ENCODE assay signal across 33 mouse cellular contexts in genomic region chr14:76005011-76005410, GRCm38 (mm10). TPM values are rescaled to one million over a fixed set of nuclear protein-coding genes. Genes with fewer than 3 reads are reported as not detected.
"Had no signal": no experiment of that assay in that cellular context is flagged by ENCODE, and none has a peak within 500 bp of the region (broad histone marks: within the 10 kb centered on the region; RNA-seq: fewer than 3 reads in every experiment).

No protein-coding gene starts in this region.

- H3K27me3 ChIP-seq: embryonic facial prominence, embryonic 12.5 days; embryonic facial prominence, embryonic 13.5 days; embryonic facial prominence, embryonic 15.5 days; forebrain, embryonic 12.5 days; forebrain, embryonic 13.5 days; forebrain, embryonic 15.5 days had no signal

- H3K36me3 ChIP-seq: forebrain, embryonic 15.5 days had no signal

- H3K9me3 ChIP-seq: embryonic facial prominence, embryonic 10.5 days; embryonic facial prominence, embryonic 12.5 days; embryonic facial prominence, embryonic 13.5 days; embryonic facial prominence, embryonic 15.5 days; forebrain, embryonic 10.5 days; forebrain, embryonic 12.5 days; forebrain, embryonic 13.5 days; forebrain, embryonic 15.5 days had no signal

- ATAC-seq: forebrain, embryonic 13.5 days; forebrain, embryonic 14.5 days; forebrain, embryonic 15.5 days; forebrain, embryonic 16.5 days; forebrain, postnatal 0 days had no signal

- H3K4me3 ChIP-seq: embryonic facial prominence, embryonic 10.5 days; embryonic facial prominence, embryonic 12.5 days; embryonic facial prominence, embryonic 13.5 days; embryonic facial prominence, embryonic 15.5 days; erythroblast, embryonic 14.5 days; forebrain, embryonic 10.5 days; forebrain, embryonic 12.5 days; forebrain, embryonic 13.5 days; forebrain, embryonic 15.5 days; gastrocnemius, adult 2 months had no signal

- H3K4me2 ChIP-seq: embryonic facial prominence, embryonic 12.5 days; embryonic facial prominence, embryonic 13.5 days; embryonic facial prominence, embryonic 15.5 days; forebrain, embryonic 12.5 days; forebrain, embryonic 13.5 days; forebrain, embryonic 15.5 days had no signal

- H3K9ac ChIP-seq: embryonic facial prominence, embryonic 12.5 days; embryonic facial prominence, embryonic 13.5 days; embryonic facial prominence, embryonic 15.5 days; forebrain, embryonic 12.5 days; forebrain, embryonic 13.5 days; forebrain, embryonic 15.5 days; forebrain, postnatal 0 days had no signal

- H3K27ac ChIP-seq: embryonic facial prominence, embryonic 10.5 days; embryonic facial prominence, embryonic 12.5 days; embryonic facial prominence, embryonic 13.5 days; embryonic facial prominence, embryonic 15.5 days; forebrain, embryonic 10.5 days; forebrain, embryonic 12.5 days; forebrain, embryonic 13.5 days; forebrain, embryonic 15.5 days; gastrocnemius, adult 2 months had no signal

- DNase-seq: cerebellum, adult 2 months; cerebellum, adult 8-10 months; cerebellum, adult 9-10 months; cerebellum, adult 9-11 months; cerebellum, postnatal 10 days; cerebellum, postnatal 14 days; cerebellum, postnatal 25 days; cerebellum, postnatal 36 days; embryo, embryonic 11 days; forebrain, postnatal 0 days; gastrocnemius, adult 2 months; gastrocnemius, postnatal 10 days; gastrocnemius, postnatal 14 days; gastrocnemius, postnatal 25 days; gastrocnemius, postnatal 36 days; heart, adult 11 months; heart, adult 18-20 months had no signal

RNA-seq across cellular contexts. Expression of gene Kctd4, which starts 50.2 kb away (rescaled TPM):
- total RNA-seq: common myeloid progenitor, adult 5-6 weeks; gastrocnemius, adult 18-20 months; gastrocnemius, adult 2 months; gastrocnemius, adult 8-10 months; gastrocnemius, postnatal 14 days; gastrocnemius, postnatal 25 days; gastrocnemius, postnatal 36 days; granulocyte monocyte progenitor cell, adult 5-6 weeks; heart, adult 18-20 months had no signal
- polyA plus RNA-seq: erythroblast, embryonic 14.5 days; gonadal fat pad, adult 2 months had no signal
